Mouse (Mus musculus): ENCODE results near the gene Patj. TPM values are rescaled to one million over a fixed set of nuclear protein-coding genes. Genes with fewer than 3 reads are reported as not detected.

Patj gene
- polyA plus RNA-seq, 2 experiments = 11.9 to 16.7 TPM

- peak; percentile 85 for DNase-seq (ENCODE audit: low spot score)
- ATAC-seq (ENCODE audit: low FRiP score, low read depth) = peak; percentile 85
Measured at GRCm38 (mm10) chr4:98444437-98445139, 49.0 kb downstream of the Patj start.

GRCm38 (mm10) chr4:98449564-98450263, 54.1 kb downstream of the Patj start:
- peaks cover 3% of the 10 kb centered on the region; the same call in 1 of the 2 replicates for H3K36me3 ChIP-seq (ENCODE audit: control insufficient read depth, insufficient read depth, low read length)
- H3K27ac ChIP-seq (replicated peaks; ENCODE audit: low read depth, low read length) = no peak overlapping the region

More at GRCm38 (mm10) chr4:98444437-98445139, 49.0 kb downstream of the Patj start:
- Histone ChIP-seq H3K27me3 (ENCODE audit: control insufficient read depth, insufficient read depth, low read length) (no peaks in the 10 kb centered on the region), H3K9me3 (ENCODE audit: control insufficient read depth, low read length) (no peaks in the 10 kb centered on the region), H3K4me2 (replicated peaks; ENCODE audit: low read depth, low read length, severe bottlenecking) (no peak overlapping the region), H3K4me1 (ENCODE audit: control insufficient read depth, insufficient read depth, low read length) (no peaks in the 10 kb centered on the region), H3K36me3 (ENCODE audit: control insufficient read depth, insufficient read depth, low read length) (0 out of 2 replicates have a peak, but pooled peaks cover 2% of the 10 kb centered on the region), H3K27ac (replicated peaks; ENCODE audit: low read depth, low read length) (no peak overlapping the region), H3K4me3 (replicated peaks; ENCODE audit: low read length) (no peak overlapping the region), H3K9ac (ENCODE audit: low read depth, low read length, severe bottlenecking) (no peak overlapping the region)
- TF ChIP-seq POLR2A (IDR thresholded peaks at IDR 0.05; ENCODE audit: borderline replicate concordance, extremely low read depth, insufficient read depth, insufficient read length) = no peak
- 87% methylated on average over 10 of the region's 10 CpGs for WGBS

GRCm38 (mm10) chr4:98450308-98450707, 54.7 kb downstream of the Patj start:
- WGBS = 44% methylated on average over 11 of the region's 11 CpGs
- TF ChIP-seq POLR2A (IDR thresholded peaks at IDR 0.05; ENCODE audit: borderline replicate concordance, extremely low read depth, insufficient read depth, insufficient read length) = no peak
- H3K4me1 ChIP-seq (ENCODE audit: control insufficient read depth, insufficient read depth, low read length) = peaks cover 7% of the 10 kb centered on the region; the same call in 1 of the 2 replicates
- H3K9ac ChIP-seq (ENCODE audit: low read depth, low read length, severe bottlenecking) = no peak overlapping the region
- no peak overlapping the region for H3K4me3 ChIP-seq (replicated peaks; ENCODE audit: low read length)
- DNase-seq (ENCODE audit: low spot score) (no peak), ATAC-seq (ENCODE audit: low FRiP score, low read depth) (no peak)
- no peaks in the 10 kb centered on the region for H3K27me3 ChIP-seq (ENCODE audit: control insufficient read depth, insufficient read depth, low read length)
- peaks cover 3% of the 10 kb centered on the region; the same call in 1 of the 2 replicates for H3K36me3 ChIP-seq (ENCODE audit: control insufficient read depth, insufficient read depth, low read length)
- H3K9me3 ChIP-seq (ENCODE audit: control insufficient read depth, low read length) = no peaks in the 10 kb centered on the region
- H3K4me2 ChIP-seq (replicated peaks; ENCODE audit: low read depth, low read length, severe bottlenecking) = no peak overlapping the region
- no peak overlapping the region for H3K27ac ChIP-seq (replicated peaks; ENCODE audit: low read depth, low read length)

More at GRCm38 (mm10) chr4:98449564-98450263, 54.1 kb downstream of the Patj start:
- peaks cover 7% of the 10 kb centered on the region; the same call in 1 of the 2 replicates for H3K4me1 ChIP-seq (ENCODE audit: control insufficient read depth, insufficient read depth, low read length)
- H3K27me3 ChIP-seq (ENCODE audit: control insufficient read depth, insufficient read depth, low read length) = no peaks in the 10 kb centered on the region
- H3K9ac ChIP-seq (ENCODE audit: low read depth, low read length, severe bottlenecking) = no peak overlapping the region
- no peak for DNase-seq (ENCODE audit: low spot score)
- ATAC-seq (ENCODE audit: low FRiP score, low read depth) = no peak
- no peak for TF ChIP-seq POLR2A (IDR thresholded peaks at IDR 0.05; ENCODE audit: borderline replicate concordance, extremely low read depth, insufficient read depth, insufficient read length)
- H3K9me3 ChIP-seq (ENCODE audit: control insufficient read depth, low read length) = no peaks in the 10 kb centered on the region
- no peak overlapping the region for H3K4me3 ChIP-seq (replicated peaks; ENCODE audit: low read length)
- no peak overlapping the region for H3K4me2 ChIP-seq (replicated peaks; ENCODE audit: low read depth, low read length, severe bottlenecking)
- 44% methylated on average over 4 of the region's 4 CpGs for WGBS

GRCm38 (mm10) chr4:98450829-98451228, 55.2 kb downstream of the Patj start:
- 74% methylated on average over 5 of the region's 5 CpGs for WGBS
- ATAC-seq (ENCODE audit: low FRiP score, low read depth) = no peak
- no peak overlapping the region for H3K27ac ChIP-seq (replicated peaks; ENCODE audit: low read depth, low read length)

GRCm38 (mm10) chr4:98451259-98451658, 55.7 kb downstream of the Patj start:
- peaks cover 3% of the 10 kb centered on the region; the same call in 1 of the 2 replicates for H3K36me3 ChIP-seq (ENCODE audit: control insufficient read depth, insufficient read depth, low read length)
- H3K4me1 ChIP-seq (ENCODE audit: control insufficient read depth, insufficient read depth, low read length) = peaks cover 7% of the 10 kb centered on the region; the same call in 1 of the 2 replicates
- DNase-seq (ENCODE audit: low spot score) (no peak), ATAC-seq (ENCODE audit: low FRiP score, low read depth) (no peak; the same call in 1 of the 2 replicates)
- no peak for TF ChIP-seq POLR2A (IDR thresholded peaks at IDR 0.05; ENCODE audit: borderline replicate concordance, extremely low read depth, insufficient read depth, insufficient read length)
- no peak overlapping the region for H3K4me3 ChIP-seq (replicated peaks; ENCODE audit: low read length)
- H3K9me3 ChIP-seq (ENCODE audit: control insufficient read depth, low read length) = no peaks in the 10 kb centered on the region
- WGBS = 35% methylated on average over 3 of the region's 3 CpGs
- H3K27ac ChIP-seq (replicated peaks; ENCODE audit: low read depth, low read length) = no peak overlapping the region
- H3K27me3 ChIP-seq (ENCODE audit: control insufficient read depth, insufficient read depth, low read length) = no peaks in the 10 kb centered on the region
- no peak overlapping the region for H3K4me2 ChIP-seq (replicated peaks; ENCODE audit: low read depth, low read length, severe bottlenecking)
- H3K9ac ChIP-seq (ENCODE audit: low read depth, low read length, severe bottlenecking) = no peak overlapping the region

More at GRCm38 (mm10) chr4:98450829-98451228, 55.2 kb downstream of the Patj start:
- H3K9me3 ChIP-seq (ENCODE audit: control insufficient read depth, low read length) = no peaks in the 10 kb centered on the region
- H3K36me3 ChIP-seq (ENCODE audit: control insufficient read depth, insufficient read depth, low read length) = peaks cover 3% of the 10 kb centered on the region; the same call in 1 of the 2 replicates
- no peak overlapping the region for H3K4me3 ChIP-seq (replicated peaks; ENCODE audit: low read length)
- peaks cover 7% of the 10 kb centered on the region; the same call in 1 of the 2 replicates for H3K4me1 ChIP-seq (ENCODE audit: control insufficient read depth, insufficient read depth, low read length)
- H3K27me3 ChIP-seq (ENCODE audit: control insufficient read depth, insufficient read depth, low read length) = no peaks in the 10 kb centered on the region
- no peak overlapping the region for H3K9ac ChIP-seq (ENCODE audit: low read depth, low read length, severe bottlenecking)
- no peak overlapping the region for H3K4me2 ChIP-seq (replicated peaks; ENCODE audit: low read depth, low read length, severe bottlenecking)
- TF ChIP-seq POLR2A (IDR thresholded peaks at IDR 0.05; ENCODE audit: borderline replicate concordance, extremely low read depth, insufficient read depth, insufficient read length) = no peak
- DNase-seq (ENCODE audit: low spot score) = no peak

Measured in limb, embryonic 14.5 days (tissue).